Mouse (Mus musculus): ENCODE results near the gene Kpna4.
A peak's percentile ranks its signal among the peaks of the same experiment; 100 is the strongest.

Gene Kpna4

GRCm38 (mm10) chr3:69126509-69127345, at the start of gene Kpna4:
Gene Kpna4 (minus strand): TSS chr3:69127113.
- peak; percentile 96 for DNase-seq

- DNase-seq = no peak
These were observed 48.3 kb upstream of the Kpna4 start for GRCm38 (mm10) chr3:69175229-69175628.

- peak; percentile 23 for DNase-seq
These were observed 44.2 kb upstream of the Kpna4 start for GRCm38 (mm10) chr3:69171123-69171522.

DNA sequence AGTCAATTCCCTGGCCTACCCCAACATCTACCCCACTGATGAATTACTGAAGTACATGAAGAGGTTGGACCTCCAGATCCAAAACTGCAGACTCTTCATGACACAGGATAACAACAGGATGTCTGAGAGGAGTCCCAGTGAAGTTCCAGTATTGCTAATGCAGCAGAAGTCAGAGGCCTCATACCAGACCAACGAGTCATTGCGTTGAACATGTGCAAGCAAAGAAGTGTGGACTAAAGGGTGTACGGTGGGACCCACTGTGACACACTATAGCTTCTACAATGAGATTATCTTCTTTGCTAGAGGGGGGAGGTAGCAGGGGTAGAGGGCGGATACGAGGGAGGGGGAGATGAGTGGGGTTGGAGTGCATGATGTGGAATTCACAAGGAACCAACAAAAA, 42.9 kb upstream of the Kpna4 start:
- DNase-seq = no peak

GRCm38 (mm10) chr3:69168724-69169123, 41.8 kb upstream of the Kpna4 start:
- DNase-seq = no peak

DNA sequence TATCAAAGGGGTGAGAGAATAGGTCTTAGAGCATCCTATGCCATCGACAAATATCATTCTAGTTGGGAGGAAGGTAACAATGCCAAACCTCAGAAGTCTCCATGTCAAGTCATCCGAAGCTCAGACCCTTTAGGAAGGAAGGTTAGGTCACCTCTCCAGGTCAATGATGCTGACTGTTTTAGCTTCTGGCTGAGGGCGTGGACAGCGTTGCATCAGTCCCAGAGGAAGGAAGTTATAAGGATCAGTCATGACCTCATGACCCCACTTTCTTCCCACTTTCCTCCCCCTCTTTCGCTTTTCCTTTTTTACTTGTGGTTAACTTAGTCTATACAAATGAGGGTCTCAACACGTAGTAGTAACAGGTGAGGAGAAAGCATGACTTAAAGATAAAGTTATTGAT, 36.1 kb upstream of the Kpna4 start:
- no peak for DNase-seq

GRCm38 (mm10) chr3:69160429-69160828, 33.5 kb upstream of the Kpna4 start:
- DNase-seq = no peak

DNA sequence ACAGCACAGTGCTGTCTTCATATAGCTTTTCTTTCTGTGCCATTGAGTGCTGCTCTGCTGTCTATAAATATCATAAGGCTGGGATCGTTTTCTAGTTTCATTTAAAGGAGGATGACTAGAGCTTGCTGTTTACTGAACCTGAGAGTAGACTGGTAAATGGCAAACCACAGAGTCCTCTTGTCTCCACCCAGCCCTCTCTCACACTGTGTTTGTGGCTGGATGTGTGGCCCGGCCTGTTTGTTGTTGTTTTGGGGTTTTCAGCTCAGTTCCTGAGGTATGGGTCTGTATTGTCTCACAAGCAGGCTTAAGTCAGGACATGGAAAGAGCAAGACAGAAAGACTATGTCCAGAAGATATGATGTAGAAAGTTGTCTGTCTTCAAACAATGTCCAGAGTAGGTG, 32.6 kb upstream of the Kpna4 start:
- no peak for DNase-seq

DNA sequence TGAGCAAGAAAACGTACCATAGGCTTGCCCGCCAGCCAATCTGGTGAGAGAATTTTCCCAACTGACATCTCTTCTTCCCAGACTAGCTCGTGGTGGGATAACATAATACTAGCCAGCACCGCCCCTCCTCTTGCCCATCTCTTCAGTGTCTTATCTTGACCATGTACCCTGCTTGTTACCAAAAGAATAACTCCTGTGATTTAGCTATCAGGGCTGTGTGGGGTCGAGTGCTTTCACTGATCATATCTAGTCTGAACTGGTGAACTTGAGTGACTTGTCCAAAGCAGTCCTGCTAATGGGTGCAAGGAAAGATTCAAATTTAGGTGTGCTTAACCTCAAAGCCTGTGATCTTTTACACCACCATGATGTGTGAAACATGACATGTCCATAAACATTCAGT, 31.0 kb upstream of the Kpna4 start:
- no peak for DNase-seq

GRCm38 (mm10) chr3:69156484-69156883, 29.6 kb upstream of the Kpna4 start:
- DNase-seq = peak; percentile 75

GRCm38 (mm10) chr3:69154691-69155090, 27.8 kb upstream of the Kpna4 start:
- peak; percentile 39 for DNase-seq

DNA sequence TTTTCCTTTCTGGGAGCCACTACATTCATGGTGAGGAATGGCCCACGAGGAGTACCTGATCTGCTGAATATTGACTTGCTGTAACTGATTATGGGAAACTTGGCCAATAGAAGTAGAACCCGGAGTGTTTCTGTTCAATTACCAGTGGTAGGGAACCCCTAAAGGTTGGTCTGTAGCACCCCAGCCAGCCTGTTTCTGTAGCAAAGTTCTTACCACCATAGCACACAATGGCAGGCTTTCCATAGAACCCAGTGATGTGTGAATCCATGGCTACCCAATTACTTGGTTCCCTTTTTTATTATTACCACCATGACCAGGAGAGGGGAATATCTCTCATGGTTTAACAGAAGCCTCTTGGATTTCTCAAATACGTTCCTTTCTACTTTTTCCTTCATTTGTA, 24.0 kb upstream of the Kpna4 start:
- no peak for DNase-seq

GRCm38 (mm10) chr3:69142372-69142994, 15.6 kb upstream of the Kpna4 start:
- DNase-seq = no peak

- peak; percentile 22 for DNase-seq
These were observed 13.9 kb upstream of the Kpna4 start for GRCm38 (mm10) chr3:69140851-69141250.

DNA sequence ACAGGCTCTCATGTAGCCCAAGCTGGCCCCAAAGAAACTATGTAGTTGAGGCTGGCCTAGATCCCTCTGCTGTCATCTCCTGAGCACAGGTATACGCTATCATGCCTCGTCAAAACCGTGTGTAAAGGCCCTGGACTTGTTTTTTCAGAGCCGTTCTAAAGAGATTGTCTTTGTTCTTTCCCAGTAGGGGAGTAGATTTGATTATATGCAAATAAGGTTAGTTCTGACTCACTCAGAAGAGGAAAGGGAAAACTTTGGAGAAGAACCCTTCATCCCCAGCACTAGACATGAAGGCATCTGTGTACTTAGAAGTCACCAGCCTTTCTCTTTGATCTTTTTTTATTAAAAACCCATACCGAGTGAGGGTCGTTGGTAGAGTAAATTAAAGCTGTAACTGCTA, 9.1 kb upstream of the Kpna4 start:
- no peak for DNase-seq

DNA sequence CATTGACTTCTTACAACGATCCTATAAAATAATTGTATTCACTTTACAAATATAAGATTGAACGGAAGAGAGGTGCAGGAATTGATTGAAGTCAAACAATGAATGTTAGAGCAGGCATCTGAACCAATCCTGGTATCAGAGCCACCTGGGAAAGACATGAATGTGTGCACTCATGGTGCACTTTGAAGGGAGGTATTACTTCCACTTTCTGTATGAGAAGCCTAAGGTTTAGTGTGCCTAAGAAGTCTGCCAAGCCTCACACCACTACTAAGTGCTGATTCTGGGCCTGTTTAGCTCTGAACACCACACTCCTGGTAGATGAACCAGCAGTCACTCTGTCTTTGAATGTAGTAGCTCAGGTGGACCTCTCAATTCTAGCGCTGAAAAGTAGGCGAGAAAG, 4.1 kb upstream of the Kpna4 start:
- DNase-seq = no peak

DNA sequence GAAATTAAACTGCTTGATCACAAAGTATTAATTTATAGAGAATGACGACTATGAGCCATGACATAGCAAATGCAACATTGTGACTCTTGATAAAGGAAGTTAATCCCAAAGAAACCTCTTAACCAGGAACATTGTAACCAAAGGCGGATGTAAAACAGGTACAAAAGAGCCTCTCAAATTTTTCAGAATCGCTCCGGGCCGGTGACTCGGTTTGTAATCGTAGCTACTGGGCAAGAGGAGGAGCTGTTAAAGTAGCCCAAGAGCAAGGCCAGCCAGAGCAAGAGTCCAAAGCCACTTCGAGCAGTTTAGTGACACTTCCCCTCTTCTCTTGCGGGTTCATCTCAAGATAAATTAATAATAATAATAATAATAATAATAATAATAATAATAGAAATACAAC, 780 bp upstream of the Kpna4 start:
- DNase-seq = no peak

DNA sequence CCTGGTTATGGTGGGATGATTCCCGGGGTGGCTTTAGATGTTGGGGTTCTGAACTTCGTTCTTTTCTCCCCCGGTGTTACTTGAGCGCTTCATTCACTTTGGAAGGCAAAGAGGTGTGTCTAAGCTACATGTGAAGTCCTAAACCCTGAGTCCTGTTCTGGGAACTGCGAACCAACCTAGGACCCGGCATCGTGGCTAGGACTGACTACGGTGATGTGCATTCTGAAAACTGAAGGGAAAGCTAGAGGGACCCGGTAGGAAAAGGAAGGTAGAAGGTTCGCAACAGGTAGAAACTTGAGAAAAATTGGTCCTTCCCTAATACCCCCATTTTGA, 399 bp upstream of the Kpna4 start:
- DNase-seq = no peak

GRCm38 (mm10) chr3:69125891-69126508, 913 bp downstream of the Kpna4 start:
- DNase-seq = no peak

GRCm38 (mm10) chr3:69125461-69125860, 1.5 kb downstream of the Kpna4 start:
- DNase-seq = no peak

DNA sequence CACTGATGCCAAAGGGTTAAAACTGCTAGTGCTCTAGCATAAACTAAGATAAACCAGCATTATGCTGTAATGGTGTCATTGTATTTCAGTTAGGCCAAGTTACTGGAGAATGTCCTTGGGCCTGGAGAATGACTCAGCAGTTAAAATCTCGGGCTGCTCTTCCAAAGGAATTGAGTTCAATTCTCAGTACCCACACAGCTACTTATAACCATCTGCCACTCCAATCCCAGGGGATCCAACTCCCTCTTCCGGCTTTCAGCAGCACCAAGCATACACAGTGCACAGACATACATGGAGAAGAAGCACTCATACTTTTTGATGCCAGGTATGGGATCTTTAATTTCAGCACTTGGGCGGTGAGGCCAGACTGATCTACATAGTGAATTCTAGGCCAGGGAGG, 8.1 kb downstream of the Kpna4 start:
- DNase-seq = no peak

DNA sequence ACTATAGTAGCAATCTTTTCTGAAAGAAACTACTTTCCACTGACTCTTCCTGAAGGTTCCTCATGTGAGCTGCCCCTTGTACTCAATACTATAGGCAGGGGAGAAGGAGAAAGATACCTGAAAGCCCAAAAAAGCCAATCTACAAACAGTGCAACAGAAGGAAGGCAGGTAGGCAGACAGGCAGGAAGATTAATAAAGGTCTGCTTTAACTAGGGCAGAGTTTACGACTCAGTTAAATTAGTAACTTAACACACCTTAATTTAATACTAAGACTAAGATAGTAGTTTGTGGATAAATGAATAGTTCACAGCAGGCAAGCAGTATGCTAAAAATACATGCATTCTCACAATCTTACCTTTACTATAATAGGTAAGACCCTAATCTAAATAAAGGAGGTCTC, 12.2 kb downstream of the Kpna4 start:
- DNase-seq = no peak

- DNase-seq = no peak
These were observed 13.0 kb downstream of the Kpna4 start for GRCm38 (mm10) chr3:69113956-69114355.

DNA sequence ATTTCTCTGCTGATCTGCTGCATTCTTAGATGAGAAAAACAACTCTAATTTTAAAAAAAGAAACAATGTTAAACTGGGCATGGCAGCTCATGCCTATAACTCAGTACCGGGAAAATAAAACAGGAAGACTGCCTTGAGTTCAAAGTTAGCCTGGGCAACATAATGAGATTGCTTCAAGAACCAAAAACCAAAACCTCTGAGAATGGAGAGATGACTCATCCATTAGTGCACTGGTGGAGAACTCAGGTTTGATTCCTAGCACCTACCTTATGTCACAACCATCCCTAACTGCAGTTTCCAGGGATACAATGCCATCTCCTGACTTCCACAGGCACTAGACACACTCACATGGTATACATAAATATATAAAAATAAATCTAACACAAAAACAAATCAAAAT, 17.8 kb downstream of the Kpna4 start:
- no peak for DNase-seq

All from layer of hippocampus, adult 9-11 months (tissue).